Mouse (Mus musculus) frontal cortex, postnatal 36 days (tissue): ENCODE measurements at regions not wholly inside any gene's neighbourhood (a gene's known extent, or its start where the extent isn't known, plus 50 kb on each side); places are given as distances from the start of the nearest gene placed in this dataset.
A peak's percentile ranks its signal among the peaks of the same experiment; 100 is the strongest.
"Not testable (repeated sequence)": the region's sequence is repeated elsewhere in the genome, so short reads cannot be mapped to it uniquely, and the experiment has no call there.

Experiments used
- DNase-seq, 2 experiments: peaks; one replicate each; pipeline ENCODE4 v3.0.0; 2022; ENCODE audit warnings: low spot score in 2 of 2

- no peak for DNase-seq
These were observed 1332.8 kb upstream of the A1bg start for GRCm38 (mm10) chr15:62255571-62255970.

GRCm38 (mm10) chr15:62253724-62254123, 1330.9 kb upstream of the A1bg start:
- DNase-seq = no peak

GRCm38 (mm10) chr15:62252078-62252833, 1329.4 kb upstream of the A1bg start:
- DNase-seq = not testable (repeated sequence)

- DNase-seq = no peak
These were observed 1326.6 kb upstream of the A1bg start for GRCm38 (mm10) chr15:62249436-62249835.

GRCm38 (mm10) chr15:62246561-62247079, 1323.8 kb upstream of the A1bg start:
- DNase-seq = no peak

GRCm38 (mm10) chr15:62245237-62245636, 1322.4 kb upstream of the A1bg start:
- DNase-seq = no peak

GRCm38 (mm10) chr15:62244819-62245218, 1322.0 kb upstream of the A1bg start:
- no peak for DNase-seq

- DNase-seq = no peak
These were observed 1317.2 kb upstream of the A1bg start for GRCm38 (mm10) chr15:62240031-62240430.

- DNase-seq = no peak
These were observed 1315.8 kb upstream of the A1bg start for GRCm38 (mm10) chr15:62238503-62239045.

GRCm38 (mm10) chr15:62236056-62236455, 1313.2 kb upstream of the A1bg start:
- no peak for DNase-seq

GRCm38 (mm10) chr15:62234182-62234760, 1311.5 kb upstream of the A1bg start:
- DNase-seq = no peak

- DNase-seq = no peak
These were observed 1310.3 kb upstream of the A1bg start for GRCm38 (mm10) chr15:62233154-62233553.

- DNase-seq = no peak
These were observed 1308.9 kb upstream of the A1bg start for GRCm38 (mm10) chr15:62231709-62232108.

- no peak for DNase-seq
These were observed 1308.0 kb upstream of the A1bg start for GRCm38 (mm10) chr15:62230773-62231172.

GRCm38 (mm10) chr15:62229491-62230283, 1306.9 kb upstream of the A1bg start:
- DNase-seq = peak in 1 of 2 experiments; percentile 9

- no peak for DNase-seq
These were observed 1306.2 kb upstream of the A1bg start for GRCm38 (mm10) chr15:62229023-62229422.

- DNase-seq = no peak
These were observed 1302.0 kb upstream of the A1bg start for GRCm38 (mm10) chr15:62224798-62225197.

GRCm38 (mm10) chr15:62224191-62224590, 1301.4 kb upstream of the A1bg start:
- DNase-seq = no peak

- no peak for DNase-seq
These were observed 1300.5 kb upstream of the A1bg start for GRCm38 (mm10) chr15:62223156-62223840.

GRCm38 (mm10) chr15:62222731-62223130, 1299.9 kb upstream of the A1bg start:
- DNase-seq = no peak

GRCm38 (mm10) chr15:62222201-62222600, 1299.4 kb upstream of the A1bg start:
- no peak for DNase-seq
